Mouse (Mus musculus) regulatory T cell (primary cell): ENCODE measurements around the gene Lypd6.

Experiments used
- in situ Hi-C: fragments of 300-600 bp; cut with MboI, MseI; formaldehyde crosslinking; loops from one replicate; pipeline ENCODE4 v1.15.1; 2025; ENCODE audit warnings: high pct_unique_total_duplicates

The Lypd6 gene

DNA sequence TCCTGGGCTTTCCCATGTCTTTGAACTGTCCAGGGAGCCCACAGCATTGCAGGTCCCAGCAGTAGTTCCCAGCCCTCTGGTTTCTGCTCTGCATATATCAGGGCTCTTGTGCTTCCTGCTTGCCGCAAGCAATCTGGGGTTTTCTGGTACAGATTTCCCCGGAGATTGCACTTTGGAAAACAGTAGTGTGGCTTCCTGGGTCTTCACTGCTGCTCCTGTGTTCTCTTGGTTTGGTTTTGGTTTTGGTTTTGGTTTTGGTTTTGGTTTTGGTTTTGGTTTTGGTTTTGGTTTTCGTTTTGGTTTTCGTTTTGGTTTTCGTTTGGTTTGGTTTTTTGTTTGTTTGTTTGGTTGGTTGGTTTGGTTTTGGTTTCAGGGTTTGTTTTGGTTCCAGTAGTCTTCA, 99.9 kb downstream of the Lypd6 start:
- in situ Hi-C loops = no loop called here

DNA sequence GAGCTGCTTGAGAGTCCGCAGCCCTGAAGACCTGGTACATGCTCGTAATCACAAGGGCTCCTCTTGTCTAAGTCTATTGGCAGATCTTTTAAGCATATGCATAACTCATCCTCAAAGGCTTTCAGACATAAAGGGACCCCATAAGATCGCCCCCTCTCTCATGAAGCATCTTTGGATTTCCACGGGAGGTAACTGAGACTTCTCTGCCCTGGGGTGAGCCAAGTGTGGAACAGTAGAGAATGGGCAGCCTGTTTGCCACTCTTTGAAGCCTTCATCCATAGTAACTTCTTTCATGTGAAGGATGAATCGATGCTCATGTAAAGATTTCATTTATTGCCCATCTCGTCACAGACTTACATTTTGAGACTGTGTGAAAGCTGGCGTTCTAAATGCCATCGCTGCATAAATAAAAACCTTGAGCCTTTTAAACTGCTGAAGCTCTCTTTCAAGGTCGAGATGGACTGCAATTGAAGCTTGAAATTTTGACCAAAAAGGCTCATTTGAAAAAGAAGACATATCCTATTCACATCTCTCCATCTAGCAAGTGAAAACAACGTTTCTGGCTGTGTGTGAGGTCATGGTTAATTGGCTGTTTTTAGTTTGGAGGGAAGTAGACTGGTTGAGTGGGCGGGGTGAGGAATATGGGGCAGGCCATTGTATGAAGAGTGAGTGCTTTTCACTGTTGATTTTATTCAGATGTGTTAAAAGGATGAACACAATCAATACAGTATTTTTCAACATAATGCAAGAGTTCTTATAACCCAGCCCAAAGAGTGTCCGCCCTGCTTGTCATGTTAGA, 107.7 kb downstream of the Lypd6 start:
- in situ Hi-C loops = no loop called here

DNA sequence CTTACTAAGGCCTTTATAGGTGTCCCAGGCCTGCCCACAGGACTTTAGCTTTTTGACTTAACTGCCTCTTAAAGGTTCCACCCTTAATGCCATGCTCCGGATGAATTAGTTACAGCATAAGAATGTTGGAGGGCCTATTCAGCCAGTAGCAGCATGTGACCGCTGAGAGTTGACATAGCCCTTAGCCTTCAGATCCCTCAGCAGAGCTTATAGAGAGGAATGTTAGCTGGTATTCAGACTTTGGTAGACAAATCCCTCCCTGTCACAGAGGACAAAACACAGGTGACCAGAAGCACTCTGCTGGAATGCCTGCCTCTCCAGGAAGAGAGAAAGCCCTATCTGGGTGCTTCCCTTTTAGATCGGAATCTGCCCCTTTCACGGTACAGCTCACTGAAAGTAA, 109.5 kb downstream of the Lypd6 start:
- in situ Hi-C loops = no loop called here

DNA sequence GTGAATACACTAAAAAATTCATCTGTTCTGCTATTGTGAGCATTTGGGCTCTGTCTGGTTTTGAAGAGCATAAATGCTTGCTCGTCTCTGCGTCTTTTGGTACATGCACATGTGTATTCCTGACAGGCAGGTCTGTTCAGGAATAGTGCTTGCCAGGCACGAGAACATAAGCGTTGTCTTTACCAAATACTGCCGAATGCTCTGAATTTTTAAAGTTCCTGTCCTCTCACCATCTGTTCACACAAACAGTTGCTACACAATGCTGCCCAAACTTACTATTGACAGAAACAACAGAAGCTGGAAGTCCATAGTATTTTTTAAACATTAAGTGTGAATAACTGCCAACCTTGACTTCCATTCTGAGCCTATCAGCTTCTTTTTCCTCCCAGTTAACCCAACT, 112.9 kb downstream of the Lypd6 start:
- in situ Hi-C loops = no loop called here

DNA sequence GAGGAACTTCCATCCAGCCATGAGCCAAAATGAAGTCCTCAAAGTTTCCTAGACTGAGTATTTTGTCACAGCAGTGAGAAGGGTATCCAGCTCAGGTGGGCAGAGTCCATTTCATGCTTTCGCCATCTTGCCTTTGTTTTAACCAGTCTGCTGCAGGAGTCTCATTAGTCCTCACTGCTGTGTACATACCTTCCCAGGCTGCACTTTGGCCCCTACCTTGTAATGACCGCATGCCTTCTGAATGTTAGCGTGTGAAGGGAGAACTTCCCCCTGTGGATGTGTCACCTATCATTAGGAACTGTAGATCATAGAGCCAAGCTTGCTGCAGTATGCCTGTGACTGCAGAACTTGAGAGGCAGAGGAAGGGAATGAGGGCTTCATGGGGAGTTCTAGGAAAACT, 114.2 kb downstream of the Lypd6 start:
- in situ Hi-C loops = no loop called here

DNA sequence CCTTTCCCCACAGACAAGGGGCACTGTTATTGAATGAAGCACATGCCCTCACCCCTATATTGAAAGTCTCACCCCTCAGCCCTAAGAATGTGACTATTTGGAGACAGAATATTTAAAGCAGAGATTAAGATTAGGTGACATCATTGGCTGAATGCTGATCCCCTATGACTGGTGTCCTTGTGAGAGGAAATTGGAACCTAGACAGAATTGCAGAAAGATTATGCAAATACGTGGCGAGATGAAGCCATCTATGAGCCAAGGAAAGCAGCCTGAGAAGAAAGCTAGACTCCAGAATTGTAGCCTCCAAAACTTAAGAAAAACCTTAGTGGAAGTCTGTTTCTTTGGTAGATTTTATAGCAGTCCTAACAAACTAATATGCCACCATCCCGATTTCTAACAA, 115.1 kb downstream of the Lypd6 start:
- in situ Hi-C loops = no loop called here

DNA sequence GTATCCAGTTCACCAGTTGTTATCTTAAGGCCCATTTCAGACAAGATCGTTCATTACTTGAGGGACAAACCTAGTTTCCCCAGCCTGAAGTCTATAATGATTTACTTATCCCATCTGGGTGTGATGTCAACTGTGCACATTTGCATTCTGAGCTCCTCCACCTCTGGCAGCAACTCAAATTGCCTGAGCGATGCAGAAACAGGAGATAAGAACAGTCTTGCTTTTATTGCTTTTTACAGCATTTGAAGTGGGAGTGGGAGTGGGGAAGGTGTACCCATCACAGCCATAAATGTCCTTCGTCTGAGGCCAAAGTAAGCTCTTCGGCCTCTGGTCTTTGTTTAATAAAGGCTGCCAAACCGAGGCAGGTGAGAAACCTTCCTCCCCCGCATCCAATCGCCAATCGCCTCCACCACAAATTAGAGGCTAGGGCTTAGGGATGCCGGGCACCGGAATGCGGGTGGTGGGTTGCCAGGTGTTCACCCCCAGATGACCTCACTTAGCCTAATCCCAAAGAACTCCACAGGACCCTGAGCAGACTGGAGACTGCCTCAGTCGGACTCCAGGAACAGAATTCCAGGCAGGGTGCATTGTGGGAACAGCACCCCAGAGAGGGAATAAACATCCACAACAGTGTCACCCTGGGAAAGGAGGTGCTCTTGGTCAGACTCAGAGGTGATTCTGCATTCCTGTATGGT, 120.6 kb downstream of the Lypd6 start:
- in situ Hi-C loops = no loop called here

DNA sequence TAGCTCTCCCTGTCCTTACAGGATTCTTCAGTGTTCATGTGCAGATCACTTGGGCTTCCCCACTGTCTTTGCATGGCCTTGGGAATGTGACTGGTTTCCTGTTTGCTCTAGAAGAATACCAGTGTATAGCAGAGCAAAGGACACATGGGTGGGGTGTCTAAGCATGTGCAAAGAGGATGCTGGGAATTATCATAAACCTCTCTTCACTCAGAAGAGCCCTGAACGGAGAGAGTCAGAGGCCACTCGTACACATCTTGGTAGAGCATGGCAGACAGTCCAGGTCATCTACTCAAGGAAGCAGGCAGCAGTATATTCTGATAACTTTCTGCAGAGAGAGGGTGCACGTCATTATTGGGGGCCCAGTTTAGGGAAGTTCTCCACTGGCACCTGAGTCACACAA, 122.6 kb downstream of the Lypd6 start:
- in situ Hi-C loops = no loop called here

DNA sequence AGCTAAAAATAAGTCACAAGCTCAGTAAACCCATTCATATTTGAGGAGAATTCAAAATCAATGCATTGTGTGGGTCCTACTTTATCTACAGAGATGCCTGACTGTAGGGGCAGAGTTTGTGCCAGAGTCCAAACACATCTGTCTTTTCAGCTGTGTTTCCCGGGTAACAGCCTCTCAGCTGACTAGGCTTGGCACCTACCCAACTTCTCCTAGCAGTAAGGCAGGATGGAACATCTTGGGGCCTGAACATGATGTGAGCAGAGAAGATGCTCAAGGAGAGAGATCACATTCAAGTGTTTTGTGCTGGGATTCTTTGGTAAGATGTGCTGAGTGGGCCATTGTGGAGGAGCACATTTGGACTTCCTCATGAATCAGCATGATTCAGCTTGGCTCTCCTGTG, 130.5 kb downstream of the Lypd6 start:
- in situ Hi-C loops = no loop called here

DNA sequence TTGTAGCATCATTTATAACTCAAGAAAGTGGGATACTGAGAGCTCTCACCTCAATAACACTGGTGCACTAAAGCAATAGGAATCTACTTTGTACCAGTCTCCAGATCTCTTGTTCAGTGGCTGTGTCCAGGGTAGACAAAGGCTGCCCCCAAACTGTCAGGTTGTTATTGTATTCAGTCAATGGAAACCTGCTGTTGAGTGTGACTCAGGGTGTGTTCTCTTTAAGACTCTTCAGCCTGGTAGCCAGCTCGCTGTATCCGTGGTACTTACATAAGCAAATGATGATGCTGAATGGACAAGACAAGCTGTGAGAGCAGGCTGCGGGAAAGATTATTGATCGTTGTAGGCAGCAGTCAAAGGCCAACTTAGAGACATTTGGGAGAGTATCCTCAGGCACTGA, 131.6 kb downstream of the Lypd6 start:
- in situ Hi-C loops = no loop called here

DNA sequence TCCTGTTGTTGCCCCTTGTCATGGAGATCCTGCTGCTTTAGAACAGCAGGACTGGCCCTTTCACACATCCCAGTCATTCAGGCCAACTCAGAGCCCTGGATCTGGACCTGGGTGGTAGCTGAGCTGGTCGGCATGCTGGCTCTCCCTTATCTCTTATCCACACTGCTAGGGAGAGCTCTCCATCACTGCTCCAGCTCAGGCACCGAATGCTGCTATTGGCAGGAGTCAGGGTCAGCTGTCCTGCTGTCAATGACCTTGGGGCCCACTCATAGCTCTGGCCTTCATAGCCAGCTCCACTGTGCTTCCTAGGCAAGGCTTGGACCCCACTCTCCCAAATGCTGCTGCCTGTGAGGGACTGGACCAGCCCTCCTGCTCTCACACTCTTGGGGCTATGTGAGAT, 134.3 kb downstream of the Lypd6 start:
- in situ Hi-C loops = no loop called here

DNA sequence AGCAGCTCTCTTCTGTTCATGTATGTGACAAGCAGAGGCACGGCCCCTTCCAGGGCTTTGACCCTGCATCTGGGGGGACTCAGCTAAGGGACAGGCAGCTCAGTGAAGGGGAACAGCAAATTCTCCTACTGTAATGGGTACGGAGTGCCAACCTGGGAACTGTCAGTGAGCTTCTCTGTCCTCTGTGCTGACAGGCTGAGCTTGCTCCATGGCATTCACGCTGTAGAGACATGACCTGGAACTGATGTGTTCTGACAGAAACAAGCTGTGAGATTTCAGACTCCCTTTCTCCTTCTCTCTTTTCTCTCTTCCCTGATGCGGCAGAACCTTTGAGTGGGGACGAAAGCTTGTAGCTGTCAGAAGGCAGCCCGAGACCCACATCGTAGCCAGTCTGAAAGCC, 154.3 kb downstream of the Lypd6 start:
- in situ Hi-C loops = no loop called here

DNA sequence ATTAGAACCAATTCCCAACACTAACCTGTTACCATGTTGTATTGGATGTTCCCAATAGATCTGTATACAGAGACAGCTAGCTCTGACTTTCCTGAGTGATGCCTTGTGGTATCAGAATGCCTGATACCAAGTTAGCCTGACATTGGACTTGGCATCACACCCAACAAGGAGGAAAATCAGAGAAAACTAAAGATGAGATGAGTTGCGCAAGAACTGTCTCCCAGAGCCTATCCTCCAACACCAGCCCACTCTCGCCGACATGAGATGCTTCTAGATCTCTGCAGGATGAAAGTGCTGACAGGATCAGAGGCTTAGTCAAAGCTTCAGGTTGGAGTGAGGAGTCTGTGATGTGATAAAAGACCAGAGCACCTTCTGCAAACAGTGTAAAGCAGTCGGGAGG, 158.8 kb downstream of the Lypd6 start:
- in situ Hi-C loops = no loop called here

DNA sequence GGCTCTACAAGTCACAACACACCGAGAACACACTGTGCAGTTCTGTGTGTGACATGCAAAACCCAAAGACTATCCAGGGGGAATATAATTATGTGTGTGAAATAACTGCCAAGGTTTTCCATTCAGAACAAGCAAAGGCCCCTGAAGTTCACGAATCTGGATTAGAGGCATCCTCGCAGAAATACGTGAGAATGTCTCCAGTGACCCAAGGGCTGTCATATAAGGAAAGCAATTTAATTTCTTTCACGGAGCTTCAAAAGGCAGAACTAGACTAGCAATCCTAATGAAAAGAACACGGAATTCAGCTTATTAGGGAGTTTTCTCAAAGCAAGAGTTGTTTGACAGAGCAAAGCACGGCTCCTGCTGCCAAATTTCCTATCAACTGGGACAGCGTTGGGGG, 167.3 kb downstream of the Lypd6 start:
- in situ Hi-C loops = no loop called here
